Mouse (Mus musculus) testis, adult 2 months (tissue): ENCODE data around the gene Lamp5.

ENCODE experiments used
- CTCF ChIP-seq: fragments of 200-500 bp; IDR thresholded peaks from 2 replicates; pipeline ENCODE4 v1.5.1; 2012; ENCODE audit warnings: low read depth, mild to moderate bottlenecking, inconsistent platforms, low read length, moderate library complexity; ENCODE audit not compliant: control insufficient read depth, insufficient read depth, insufficient replicate concordance
- POLR2A ChIP-seq: fragments of 200-500 bp; IDR thresholded peaks from 2 replicates; pipeline ENCODE4 v1.6.1; 2012; ENCODE audit warnings: low read depth, mild to moderate bottlenecking, inconsistent platforms, low read length, moderate library complexity; ENCODE audit not compliant: control insufficient read depth

- TF ChIP-seq POLR2A (no peak), CTCF (no peak)
Observed at GRCm38 (mm10) chr2:136006280-136006679, 45.8 kb upstream of the Lamp5 start.
